Mouse (Mus musculus) cerebellum, adult 11-12 months (tissue): ENCODE results near the gene Dcaf5.

Experiments used
- DNase-seq: peaks from one replicate; pipeline ENCODE4 v3.0.0; 2022

Gene Dcaf5

DNA sequence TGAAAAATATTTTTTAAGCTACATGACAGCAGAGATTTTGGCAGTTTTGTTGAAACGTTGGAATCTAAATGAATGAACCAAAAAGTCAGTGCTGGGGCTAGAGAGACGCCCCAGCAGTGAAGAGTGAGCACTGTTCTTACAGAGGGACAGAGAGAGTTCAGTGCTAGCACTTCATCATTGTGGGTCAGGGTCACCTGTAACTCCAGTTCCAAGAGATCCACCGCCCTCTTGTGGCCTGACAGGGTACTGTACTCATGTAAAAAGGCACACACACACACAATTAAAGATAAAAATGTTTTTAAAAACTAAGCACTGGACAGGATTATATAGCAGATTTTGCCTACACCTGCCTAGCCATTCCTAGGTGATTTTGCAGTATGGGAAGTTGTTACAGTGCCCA, 29.8 kb downstream of the Dcaf5 start:
- no peak for DNase-seq

- DNase-seq: no peak
Measured at GRCm38 (mm10) chr12:80404139-80404538, 32.3 kb downstream of the Dcaf5 start.

GRCm38 (mm10) chr12:80399147-80399546, 37.3 kb downstream of the Dcaf5 start:
- DNase-seq: no peak

DNA sequence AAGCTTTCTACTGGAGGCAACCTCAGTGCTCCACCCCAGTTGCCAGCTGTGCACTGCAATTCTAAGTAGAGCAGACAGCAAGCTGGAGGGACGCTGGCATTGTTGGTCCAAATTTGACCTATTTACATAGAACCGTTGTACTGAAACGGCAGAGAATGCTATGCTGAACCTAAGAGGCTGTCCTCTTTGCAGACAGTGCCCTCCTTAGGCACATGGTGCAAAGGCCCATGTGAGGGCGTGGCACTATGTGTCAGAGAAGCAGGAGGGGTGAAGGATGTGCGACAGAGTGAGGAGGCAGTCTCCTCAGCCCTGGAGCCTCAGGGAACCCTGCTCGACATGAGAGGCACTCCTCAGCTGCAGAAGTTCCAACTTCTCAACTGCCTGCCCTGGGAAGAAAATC, 40.0 kb downstream of the Dcaf5 start:
- no peak for DNase-seq

DNA sequence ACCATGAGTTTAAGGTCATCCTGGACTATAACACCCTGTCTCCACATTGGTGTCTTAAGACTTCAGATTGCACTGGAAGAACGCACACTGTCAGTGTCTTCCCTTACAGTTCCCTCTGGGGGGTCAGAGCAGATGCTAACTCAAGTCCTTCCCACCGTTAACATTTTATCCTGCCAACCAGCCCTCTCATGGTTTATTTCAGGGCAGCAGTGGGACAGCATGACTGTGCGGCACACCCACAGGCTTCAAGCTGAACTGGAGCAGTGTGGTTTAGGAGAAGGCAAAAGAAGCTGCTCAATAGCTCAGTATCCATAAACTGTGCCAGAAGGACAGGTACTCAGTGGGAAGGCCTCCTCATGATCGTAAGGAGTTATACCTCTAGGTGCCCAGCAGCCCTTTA, 41.1 kb downstream of the Dcaf5 start:
- DNase-seq: no peak

GRCm38 (mm10) chr12:80394045-80394444, 42.4 kb downstream of the Dcaf5 start:
- no peak for DNase-seq

DNA sequence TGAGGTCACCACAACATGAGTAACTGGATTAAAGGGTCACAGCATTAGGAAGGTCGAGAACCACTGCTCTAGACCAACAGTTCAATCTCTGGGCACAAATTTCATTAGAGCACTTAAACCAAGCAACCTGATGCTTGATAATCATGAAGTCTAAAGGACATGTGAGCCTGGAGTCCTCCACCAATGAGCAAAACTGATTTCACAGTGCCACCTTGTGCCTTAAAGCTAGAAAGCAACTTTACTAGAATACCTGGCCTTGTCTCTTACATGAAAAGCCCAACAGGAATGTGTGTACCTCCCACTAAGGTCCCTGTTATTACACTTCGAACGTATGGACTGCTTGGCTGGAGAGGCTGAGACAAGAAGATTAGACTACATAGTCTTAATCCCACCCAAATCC, 47.0 kb downstream of the Dcaf5 start:
- DNase-seq: no peak

- no peak for DNase-seq
Measured at GRCm38 (mm10) chr12:80387326-80387725, 49.1 kb downstream of the Dcaf5 start.

DNA sequence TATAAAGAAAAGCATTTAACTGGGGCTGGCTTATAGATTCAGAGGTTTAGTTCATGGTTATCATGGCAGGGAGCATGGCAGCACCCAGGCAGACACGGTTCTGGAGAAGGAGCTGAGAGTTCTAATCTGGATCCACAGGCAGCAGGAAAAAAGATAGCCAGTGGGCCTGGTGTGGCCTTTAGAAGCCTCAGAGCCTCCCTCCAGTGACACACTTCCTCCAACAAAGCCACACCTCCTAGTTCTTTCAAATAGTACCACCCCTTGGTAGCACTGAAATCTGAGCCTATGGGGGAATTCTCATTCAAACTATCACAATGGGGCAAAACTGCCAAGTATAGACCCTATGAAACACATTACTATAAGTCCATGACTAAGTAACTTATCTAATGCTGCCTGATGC, 51.0 kb downstream of the Dcaf5 start:
- DNase-seq: no peak

- no peak for DNase-seq
Measured at GRCm38 (mm10) chr12:80383478-80383877, 52.9 kb downstream of the Dcaf5 start.

DNA sequence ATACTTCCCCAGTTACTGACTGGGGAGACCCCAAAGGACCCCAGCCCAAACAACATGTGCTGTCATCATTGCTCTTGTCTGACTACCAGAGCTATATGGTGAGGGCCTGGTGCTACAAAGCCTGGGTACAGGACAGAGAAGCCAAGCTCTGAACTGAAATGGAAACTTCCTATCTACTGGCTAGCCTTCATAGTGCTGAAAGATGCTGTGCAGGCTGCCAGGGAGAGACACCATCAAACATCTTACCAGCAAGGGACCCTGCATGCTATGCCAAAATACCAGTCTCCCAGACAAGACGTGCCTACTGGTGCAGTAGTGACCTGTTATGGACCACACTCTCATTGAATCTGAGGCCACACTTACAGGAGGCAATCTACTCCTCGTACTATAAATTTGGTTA, 53.6 kb downstream of the Dcaf5 start:
- no peak for DNase-seq

DNA sequence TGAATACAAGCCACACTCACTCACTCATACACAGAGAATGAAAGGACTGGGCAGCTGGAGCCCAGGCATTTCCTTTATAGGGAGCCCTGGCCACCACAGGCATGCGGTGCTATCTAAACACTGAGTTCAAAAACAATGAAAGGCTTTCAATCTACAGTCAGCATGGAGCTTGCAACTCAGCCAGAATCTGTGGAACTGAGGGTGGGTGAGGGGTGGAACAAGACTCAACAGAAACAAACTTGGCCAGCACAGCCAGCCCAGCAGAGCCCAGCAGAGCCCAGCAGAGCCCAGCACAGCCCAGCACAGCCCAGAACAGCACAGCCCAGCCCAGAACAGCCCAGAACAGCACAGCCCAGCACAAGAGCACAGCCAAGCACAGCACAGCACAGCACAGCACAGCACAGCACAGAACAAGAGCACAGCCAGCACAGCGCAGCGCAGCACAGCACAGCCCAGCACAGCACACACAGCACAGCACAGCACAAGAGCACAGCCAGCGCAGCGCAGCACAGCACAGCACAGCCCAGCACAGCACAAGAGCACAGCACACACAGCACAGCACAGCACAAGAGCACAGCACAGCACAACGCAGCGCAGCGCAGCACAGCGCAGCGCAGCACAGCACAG, 56.5 kb downstream of the Dcaf5 start:
- peak; percentile 27 for DNase-seq

- peak; percentile 28 for DNase-seq
Measured at GRCm38 (mm10) chr12:80379393-80379792, 57.0 kb downstream of the Dcaf5 start.

DNA sequence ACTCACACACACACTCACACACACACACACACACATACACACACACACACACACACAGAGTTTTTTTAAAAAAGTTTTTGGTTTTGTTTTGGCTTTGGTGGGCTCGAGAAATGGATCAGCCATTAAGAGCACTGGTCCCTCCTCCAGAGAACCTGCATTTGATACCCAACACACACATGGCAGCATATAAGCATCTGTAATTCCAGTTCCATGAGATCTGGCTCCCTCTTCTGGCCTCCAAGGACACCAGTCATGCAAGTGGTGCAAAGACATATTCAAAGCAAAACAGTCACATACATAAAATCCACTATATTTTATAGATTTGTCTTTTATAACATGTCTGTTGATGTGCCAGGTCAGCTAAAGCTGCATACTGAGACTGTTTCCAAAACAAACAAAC, 58.8 kb downstream of the Dcaf5 start:
- DNase-seq: no peak

DNA sequence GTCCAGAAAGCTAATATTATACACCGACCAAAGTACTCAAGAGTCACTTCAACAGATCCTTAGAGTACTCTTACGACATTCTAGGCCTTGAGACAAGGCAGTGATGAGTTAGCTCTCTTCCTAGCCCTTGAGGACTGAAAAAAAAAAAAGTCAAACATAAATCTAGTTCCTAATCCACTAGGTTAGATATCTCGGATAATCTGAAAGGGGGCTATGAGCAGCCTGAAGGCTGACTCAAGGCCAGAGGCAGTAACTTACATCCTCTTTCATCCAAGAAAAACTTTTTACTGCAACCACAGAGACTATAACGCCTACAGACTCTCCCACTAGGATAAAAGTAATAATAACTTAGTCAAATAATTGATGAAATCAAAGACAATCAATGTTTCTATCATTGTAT, 60.7 kb downstream of the Dcaf5 start:
- DNase-seq: no peak

DNA sequence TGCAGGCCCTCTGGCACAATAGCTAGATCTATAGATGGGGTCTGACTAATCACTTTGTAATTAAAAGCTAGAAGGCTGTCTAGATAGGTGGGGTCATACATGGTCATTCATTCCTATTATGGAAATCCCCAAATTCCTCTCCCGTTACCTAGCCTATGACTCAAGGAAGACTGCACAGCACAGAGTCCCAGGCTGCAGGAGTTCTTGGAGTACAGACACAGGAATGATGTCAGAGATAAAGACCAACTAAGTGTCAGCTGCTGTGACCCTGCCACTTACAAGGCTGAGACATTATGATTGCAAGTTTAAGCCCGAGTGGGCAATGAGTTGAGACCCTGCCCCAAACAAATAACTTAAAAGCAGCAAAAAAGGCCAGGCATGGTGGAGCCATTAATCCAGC, 61.7 kb downstream of the Dcaf5 start:
- no peak for DNase-seq

- no peak for DNase-seq
Measured at GRCm38 (mm10) chr12:80372946-80373345, 63.5 kb downstream of the Dcaf5 start.

DNA sequence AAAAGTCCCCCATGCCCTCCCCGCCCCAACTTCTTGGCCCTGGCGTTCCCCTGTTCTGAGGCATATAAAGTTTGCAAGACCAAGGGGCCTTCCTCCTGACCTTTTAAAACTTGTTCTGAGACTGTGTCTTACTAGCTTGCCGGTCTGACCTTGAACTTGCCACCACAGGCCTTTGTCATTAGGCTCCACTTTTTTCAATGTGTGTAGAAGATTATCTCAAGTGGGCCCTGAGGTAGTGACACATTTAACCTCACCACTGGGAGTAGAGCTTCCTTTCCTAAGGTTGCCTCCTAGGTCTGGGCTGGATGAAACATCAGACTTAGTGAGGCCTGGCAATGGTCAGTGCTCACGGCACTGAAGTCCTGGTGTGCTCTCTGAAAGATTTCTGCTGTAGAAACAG, 69.2 kb downstream of the Dcaf5 start:
- no peak for DNase-seq

DNA sequence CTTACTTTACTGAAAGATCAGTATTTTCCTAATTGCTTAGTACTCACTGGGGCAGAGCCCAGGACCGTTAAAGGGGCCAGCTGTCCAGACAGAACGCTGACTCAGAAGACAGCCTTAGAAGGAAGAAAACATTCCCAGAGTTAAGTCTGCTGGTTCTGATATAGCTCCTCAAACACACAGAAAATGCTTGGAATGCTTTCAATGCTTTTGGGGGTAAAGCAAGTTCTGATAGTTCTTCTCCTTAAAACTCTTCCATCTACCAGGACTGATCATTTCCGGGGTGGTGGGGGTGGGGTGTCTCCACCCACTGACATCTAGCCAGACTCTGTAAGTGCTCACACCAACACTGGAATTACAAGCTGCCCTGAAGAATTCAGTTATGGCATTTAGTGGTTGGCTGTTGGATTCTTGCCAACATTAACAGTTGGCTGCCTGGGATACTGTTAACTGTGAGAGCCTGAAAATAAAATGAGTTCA, 70.4 kb downstream of the Dcaf5 start:
- peak; percentile 37 for DNase-seq

GRCm38 (mm10) chr12:80365345-80365744, 71.1 kb downstream of the Dcaf5 start:
- DNase-seq: no peak

DNA sequence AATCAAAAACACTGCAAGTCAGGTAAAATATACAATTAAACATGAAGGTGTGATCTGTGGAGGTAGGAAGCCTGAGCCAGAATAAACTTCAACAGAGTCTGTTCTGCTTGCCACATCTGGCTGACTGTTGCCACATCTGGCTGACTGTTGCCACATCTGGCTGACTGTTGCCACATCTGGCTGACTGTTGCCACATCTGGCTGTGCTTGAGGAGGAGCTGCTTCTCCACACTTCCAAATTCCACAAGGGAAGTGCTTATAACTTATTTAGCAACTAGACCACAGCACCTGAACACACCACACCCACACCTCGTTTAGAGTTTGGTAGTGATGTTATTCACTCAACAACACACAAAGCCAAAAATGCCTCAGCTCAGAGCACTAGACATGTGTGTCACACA, 74.7 kb downstream of the Dcaf5 start:
- no peak for DNase-seq

DNA sequence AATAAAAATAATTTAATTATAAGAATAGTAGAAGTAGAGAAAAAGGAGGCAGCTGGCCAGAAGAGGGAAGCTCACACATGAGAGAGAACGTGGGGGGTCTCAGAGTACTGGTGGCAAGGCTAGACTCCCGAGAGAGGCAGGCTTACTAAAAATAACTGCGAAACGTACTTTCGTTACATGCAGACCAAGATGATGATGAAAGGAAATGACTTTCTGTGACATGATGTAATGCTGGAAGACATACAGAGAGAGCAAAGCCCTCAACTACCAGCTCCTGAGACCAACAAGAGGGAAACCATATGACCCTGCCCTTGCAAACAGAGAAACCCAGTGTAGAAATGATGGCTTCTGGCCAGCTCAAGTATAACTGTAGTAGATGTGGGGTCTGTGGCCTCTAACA, 76.1 kb downstream of the Dcaf5 start:
- no peak for DNase-seq

DNA sequence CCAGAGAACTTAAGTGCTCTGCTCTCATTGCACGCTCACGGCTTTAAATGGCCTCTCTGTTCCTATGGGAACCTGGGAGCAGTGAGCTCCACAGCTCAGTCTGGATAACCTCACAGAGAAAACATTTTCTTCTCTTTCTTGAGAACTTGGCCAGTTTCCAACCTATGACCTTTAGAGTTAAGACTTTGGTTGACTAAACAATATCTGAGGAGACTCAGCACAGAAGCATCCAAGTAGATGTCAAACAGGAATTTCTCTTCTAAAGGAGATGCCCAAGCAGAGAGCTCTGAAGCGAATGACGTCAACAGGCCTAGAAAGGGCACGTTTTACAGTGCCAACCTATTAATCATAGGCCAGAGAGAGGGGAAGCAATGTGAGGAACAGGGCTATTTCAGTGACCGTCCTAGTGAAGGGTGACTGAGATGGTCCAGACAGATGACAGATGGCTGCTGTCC, 91.6 kb downstream of the Dcaf5 start:
- DNase-seq: no peak

GRCm38 (mm10) chr12:80340936-80341335, 95.5 kb downstream of the Dcaf5 start:
- no peak for DNase-seq

DNA sequence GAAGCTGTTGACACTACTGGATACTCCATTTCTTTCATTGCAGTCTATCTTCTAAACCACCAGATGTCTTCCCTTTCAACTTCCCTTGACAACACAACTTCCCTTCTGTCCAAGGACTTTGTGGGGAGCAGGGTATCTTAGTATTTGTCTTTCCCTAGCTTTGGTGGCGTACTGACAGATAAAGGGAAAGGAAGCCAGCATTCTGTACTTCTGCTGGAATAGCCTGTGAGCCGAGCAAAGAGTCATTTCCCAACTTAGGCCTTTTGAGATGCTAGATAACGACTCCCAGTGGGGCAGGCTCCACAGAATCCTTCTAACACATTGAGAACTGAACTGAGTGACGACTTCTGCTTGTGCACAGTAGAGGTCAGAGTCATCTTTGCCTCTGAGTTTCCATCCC, 102.2 kb downstream of the Dcaf5 start:
- no peak for DNase-seq

- DNase-seq: no peak
Measured at GRCm38 (mm10) chr12:80331634-80332033, 104.8 kb downstream of the Dcaf5 start.
